Mouse (Mus musculus) hindbrain, embryonic 11.5 days (tissue): ENCODE results near the gene Ank3. TPM values are rescaled to one million over a fixed set of nuclear protein-coding genes. Genes with fewer than 3 reads are reported as not detected.
A peak's percentile ranks its signal among the peaks of the same experiment; 100 is the strongest.
"Not testable (repeated sequence)": the region's sequence is repeated elsewhere in the genome, so short reads cannot be mapped to it uniquely, and the experiment has no call there.

ENCODE experiments used
- ATAC-seq: fragments of 200-750 bp; cut with Nextera tagmentation; 2 replicates; pipeline ENCODE4 v1.8.0; 2017; ENCODE audit warnings: mild to moderate bottlenecking, moderate TSS enrichment, moderate library complexity; ENCODE audit not compliant: low FRiP score
- DNase-seq: peaks from one replicate; pipeline ENCODE4 v3.0.0-alpha.2; 2015; ENCODE audit warnings: low spot score
- H3K27ac ChIP-seq: fragments of 300-500 bp; sonication (generic); 2 replicates; pipeline ENCODE4 v1.5.1; 2014; ENCODE audit warnings: mild to moderate bottlenecking, low read depth, low read length
- H3K27me3 ChIP-seq: fragments of 300-500 bp; sonication (generic); 2 replicates; pipeline ENCODE4 v1.6.1; 2014; ENCODE audit warnings: mild to moderate bottlenecking, low read length, moderate library complexity, mixed read lengths; ENCODE audit not compliant: control insufficient read depth, insufficient read depth
- H3K36me3 ChIP-seq: fragments of 300-500 bp; sonication (generic); 2 replicates; pipeline ENCODE4 v1.6.1; 2014; ENCODE audit warnings: mild to moderate bottlenecking, low read length, moderate library complexity, mixed read lengths; ENCODE audit not compliant: control insufficient read depth, insufficient read depth
- H3K4me1 ChIP-seq: fragments of 300-500 bp; sonication (generic); replicated peaks from 2 replicates; pipeline ENCODE4 v1.6.1; 2014; ENCODE audit warnings: low read length, mixed read lengths; ENCODE audit not compliant: control insufficient read depth, insufficient read depth
- H3K4me2 ChIP-seq: fragments of 300-500 bp; sonication (generic); replicated peaks from 2 replicates; pipeline ENCODE4 v1.6.1; 2014; ENCODE audit warnings: mild to moderate bottlenecking, low read depth, low read length
- H3K4me3 ChIP-seq: fragments of 300-500 bp; sonication (generic); 2 replicates; pipeline ENCODE4 v1.5.1; 2014; ENCODE audit warnings: low read depth, low read length
- H3K9ac ChIP-seq: fragments of 300-500 bp; sonication (generic); 2 replicates; pipeline ENCODE4 v1.6.1; 2014; ENCODE audit warnings: low read depth, low read length
- H3K9me3 ChIP-seq: fragments of 300-500 bp; sonication (generic); 2 replicates; pipeline ENCODE4 v1.6.1; 2016; ENCODE audit warnings: low read length; ENCODE audit not compliant: control insufficient read depth
- WGBS: fragments of 180-500 bp; shearing (Covaris S2); extraction: QIAGEN DNeasy Blood & Tissue Kit; methylation state at CpG from one replicate; pipeline ENCODE4 v1.1.7; 2014; 5-methylcytosine and 5-hydroxymethylcytosine counted together
- polyA plus RNA-seq: library from polyadenylated mRNA; unstranded; fragments of >200 nt; fragmentation: Nextera tagmentation; extraction: Ambion mirVana; gene quantifications from 2 replicates; pipeline ENCODE4 v1.2.1, GENCODE M21; 2014

Ank3 gene
- polyA plus RNA-seq, 1 experiment from 2014 or later = 97.7 TPM

DNA sequence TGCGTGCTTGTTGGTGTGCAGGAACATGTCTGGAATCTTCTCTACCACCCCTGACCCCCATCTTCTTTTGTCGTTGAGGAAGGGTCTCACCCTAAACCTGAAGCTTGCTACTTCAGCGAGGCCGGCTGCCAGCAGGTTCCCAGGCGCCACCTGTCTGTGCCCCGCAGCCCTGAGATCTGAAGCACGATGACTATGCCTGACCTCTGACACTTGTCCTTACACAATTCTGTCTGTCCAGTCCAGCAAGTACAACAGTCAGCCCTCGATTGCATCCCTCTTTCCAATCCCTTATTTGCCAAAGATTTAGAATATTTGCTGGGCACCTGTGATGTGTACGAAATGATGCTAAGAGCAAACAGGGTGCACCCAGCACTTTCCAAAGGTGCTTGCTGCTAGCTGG is 497.0 kb downstream of the Ank3 start:
- no peak overlapping the region for H3K27ac ChIP-seq
- DNase-seq (no peak), ATAC-seq (no peak)
- no peak overlapping the region for H3K9ac ChIP-seq
- H3K36me3 ChIP-seq = no peaks in the 10 kb centered on the region
- no peak overlapping the region for H3K4me3 ChIP-seq
- no peaks in the 10 kb centered on the region for H3K4me1 ChIP-seq
- 74% methylated on average over 9 of the region's 9 CpGs for WGBS
- no peaks in the 10 kb centered on the region for H3K27me3 ChIP-seq
- H3K9me3 ChIP-seq = no peaks in the 10 kb centered on the region
- H3K4me2 ChIP-seq = no peak overlapping the region

DNA sequence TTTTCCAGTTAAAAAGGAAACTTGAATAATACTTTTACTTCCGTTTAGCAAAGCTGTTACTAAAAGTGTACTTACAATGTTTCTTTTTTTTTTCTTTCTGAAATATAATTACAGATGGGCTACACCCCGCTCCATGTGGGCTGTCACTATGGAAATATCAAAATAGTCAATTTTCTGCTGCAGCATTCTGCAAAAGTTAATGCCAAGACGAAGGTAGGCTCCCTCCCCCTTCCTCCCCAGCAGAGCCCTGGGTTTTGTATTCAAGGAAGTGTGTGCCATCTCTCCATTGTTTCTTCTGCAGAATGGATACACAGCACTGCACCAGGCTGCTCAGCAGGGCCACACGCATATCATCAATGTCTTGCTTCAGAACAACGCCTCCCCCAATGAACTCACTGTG is 499.4 kb downstream of the Ank3 start:
- H3K9me3 ChIP-seq = no peaks in the 10 kb centered on the region

DNA sequence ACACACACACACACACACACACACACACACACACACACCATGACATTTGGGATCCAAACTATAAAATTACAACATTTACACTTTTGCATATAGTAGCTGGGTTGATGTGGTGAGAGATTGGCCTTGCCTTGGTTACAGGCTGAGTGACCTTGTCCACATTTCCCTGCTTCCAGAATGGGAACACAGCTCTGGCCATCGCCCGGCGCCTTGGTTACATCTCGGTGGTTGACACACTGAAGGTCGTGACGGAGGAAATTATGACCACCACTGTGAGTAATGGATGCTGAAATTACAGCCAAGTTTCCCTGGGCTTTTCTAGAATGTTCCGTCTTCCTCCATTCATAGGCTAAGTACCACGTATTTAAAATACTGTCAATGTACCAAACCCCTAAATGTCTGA is 500.2 kb downstream of the Ank3 start:
- no peak for ATAC-seq
- Histone ChIP-seq H3K27ac (no peak overlapping the region), H3K9ac (no peak overlapping the region), H3K4me2 (no peak overlapping the region), H3K4me3 (no peak overlapping the region), H3K27me3 (no peaks in the 10 kb centered on the region), H3K36me3 (no peaks in the 10 kb centered on the region), H3K9me3 (no peaks in the 10 kb centered on the region), H3K4me1 (no peaks in the 10 kb centered on the region)
- 95% methylated on average over 8 of the region's 8 CpGs for WGBS
- no peak for DNase-seq

More for the DNA sequence above, 499.4 kb downstream of the Ank3 start:
- no peak overlapping the region for H3K4me3 ChIP-seq
- no peaks in the 10 kb centered on the region for H3K4me1 ChIP-seq
- no peak overlapping the region for H3K4me2 ChIP-seq
- H3K9ac ChIP-seq = no peak overlapping the region
- H3K36me3 ChIP-seq = no peaks in the 10 kb centered on the region
- no peaks in the 10 kb centered on the region for H3K27me3 ChIP-seq
- ATAC-seq = no peak
- DNase-seq = no peak
- 64% methylated on average over 5 of the region's 5 CpGs for WGBS
- H3K27ac ChIP-seq = no peak overlapping the region

DNA sequence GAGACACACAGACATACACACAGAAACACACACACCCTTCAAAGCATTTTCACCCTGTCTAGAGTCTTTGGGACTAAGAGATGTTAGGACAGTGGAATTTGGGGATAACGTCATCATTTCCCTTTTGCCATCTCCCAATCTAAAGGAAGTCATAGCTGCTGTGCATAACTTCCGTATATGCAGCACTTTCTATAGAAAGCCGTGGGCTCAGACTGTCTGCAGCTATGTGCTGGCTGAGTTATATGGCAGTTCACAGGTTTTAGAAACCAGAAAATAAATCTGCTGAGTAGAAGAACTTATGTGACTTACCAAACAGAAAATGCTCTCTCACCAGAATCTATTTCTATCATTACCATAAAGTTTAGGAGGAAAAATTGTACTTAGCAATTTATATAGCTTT is 501.2 kb downstream of the Ank3 start:
- no peak overlapping the region for H3K27ac ChIP-seq
- WGBS = 92% methylated on average over 3 of the region's 3 CpGs
- no peak overlapping the region for H3K9ac ChIP-seq
- no peaks in the 10 kb centered on the region for H3K27me3 ChIP-seq
- DNase-seq (no peak), ATAC-seq (no peak)
- H3K9me3 ChIP-seq = no peaks in the 10 kb centered on the region
- no peak overlapping the region for H3K4me3 ChIP-seq
- no peaks in the 10 kb centered on the region for H3K4me1 ChIP-seq
- no peaks in the 10 kb centered on the region for H3K36me3 ChIP-seq
- no peak overlapping the region for H3K4me2 ChIP-seq

DNA sequence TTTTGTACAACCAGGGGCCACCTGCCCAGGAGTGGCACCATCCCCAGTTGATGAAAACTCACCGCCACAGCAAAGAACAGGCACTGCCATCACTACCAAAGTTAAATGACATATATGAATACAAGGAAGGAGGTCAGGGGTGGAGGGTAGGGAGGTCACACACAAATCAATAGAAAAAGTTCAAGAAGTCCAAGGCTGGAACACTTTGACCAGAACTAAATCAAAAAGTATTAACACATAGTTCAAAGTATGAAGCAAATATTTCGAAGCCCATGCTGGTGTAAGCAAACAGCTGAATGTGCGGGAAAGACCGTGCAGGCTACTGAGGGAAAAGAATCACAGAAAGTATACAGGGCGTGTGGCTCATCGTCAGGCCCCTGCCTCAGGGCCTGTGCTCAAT is 503.5 kb downstream of the Ank3 start:
- Histone ChIP-seq H3K4me1 (no peaks in the 10 kb centered on the region), H3K27me3 (no peaks in the 10 kb centered on the region), H3K36me3 (no peaks in the 10 kb centered on the region), H3K4me2 (no peak overlapping the region), H3K4me3 (no peak overlapping the region), H3K9ac (no peak overlapping the region), H3K9me3 (no peaks in the 10 kb centered on the region), H3K27ac (no peak overlapping the region)
- ATAC-seq = no peak
- DNase-seq = no peak
- 86% methylated on average over 6 of the region's 6 CpGs for WGBS

DNA sequence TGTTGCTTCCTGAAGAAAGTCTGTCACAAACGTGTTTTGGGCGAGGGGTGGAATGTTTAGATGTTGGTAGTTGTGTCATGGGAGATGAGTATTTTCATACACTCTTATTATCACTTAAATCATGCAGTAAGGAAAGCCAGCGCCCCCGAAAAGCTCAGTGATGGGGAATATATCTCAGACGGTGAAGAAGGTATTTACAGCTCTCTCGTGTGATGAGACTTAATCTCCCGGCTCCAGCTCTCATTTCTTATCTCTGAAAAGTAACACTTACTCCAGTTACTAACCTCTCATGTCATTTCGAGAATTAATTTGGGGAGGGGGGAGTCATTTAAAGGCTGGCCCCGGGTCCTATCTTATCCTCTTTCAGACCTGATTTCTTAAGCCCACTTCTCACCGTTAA is 505.7 kb downstream of the Ank3 start:
- Histone ChIP-seq H3K36me3 (no peaks in the 10 kb centered on the region), H3K9me3 (no peaks in the 10 kb centered on the region), H3K4me1 (no peaks in the 10 kb centered on the region), H3K27me3 (no peaks in the 10 kb centered on the region), H3K4me2 (no peak overlapping the region), H3K9ac (no peak overlapping the region), H3K27ac (no peak overlapping the region), H3K4me3 (no peak overlapping the region)
- ATAC-seq (no peak), DNase-seq (no peak)
- 78% methylated on average over 10 of the region's 10 CpGs for WGBS

DNA sequence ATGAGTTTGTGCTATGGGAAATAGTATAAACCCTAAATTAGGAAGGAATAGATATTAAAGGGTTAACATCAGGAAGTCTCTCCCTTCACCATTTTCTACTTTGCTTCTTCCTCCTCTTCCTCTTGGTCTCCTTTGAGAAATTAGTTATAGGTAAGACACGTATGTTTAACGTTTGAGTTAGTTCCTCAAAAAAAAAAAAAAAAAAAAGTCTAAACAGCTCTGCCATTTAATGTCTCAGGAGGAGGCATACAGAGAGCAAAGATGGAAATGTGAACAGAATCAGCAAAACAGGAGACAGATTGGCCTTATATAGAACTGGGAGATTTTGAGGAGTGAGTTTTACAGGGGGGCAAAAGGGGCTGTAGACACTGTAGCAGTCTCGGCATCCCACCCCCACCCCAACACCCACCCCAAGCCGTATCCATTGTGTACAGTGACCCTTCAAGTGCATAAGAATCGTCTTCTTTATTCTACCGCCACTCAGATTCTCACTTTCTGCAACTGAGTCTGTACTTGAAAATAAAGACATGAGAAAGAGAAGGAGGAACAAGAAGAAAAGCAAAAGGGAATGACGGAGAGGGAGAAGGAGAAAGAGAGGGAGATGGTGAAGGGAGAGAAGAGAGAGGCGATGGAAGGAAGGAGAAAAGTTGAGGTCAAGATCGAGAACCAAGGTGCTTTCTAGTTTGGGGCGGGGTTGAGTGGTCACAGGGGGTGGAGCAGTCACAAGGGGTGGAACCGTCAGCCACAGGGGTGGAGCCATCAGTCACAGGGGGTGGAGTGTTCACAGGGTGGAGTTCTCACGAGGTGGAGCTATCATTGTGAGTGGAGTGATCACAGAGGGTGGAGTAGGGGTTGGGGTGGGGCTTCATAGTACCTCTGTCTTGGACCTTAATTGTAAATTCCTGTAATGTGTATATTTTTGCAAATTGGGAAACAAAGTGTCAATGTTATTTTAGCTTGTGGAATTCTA is 509.5 kb downstream of the Ank3 start:
- ATAC-seq (peak; percentile 59; the same call in 1 of the 2 replicates), DNase-seq (no peak)

DNA sequence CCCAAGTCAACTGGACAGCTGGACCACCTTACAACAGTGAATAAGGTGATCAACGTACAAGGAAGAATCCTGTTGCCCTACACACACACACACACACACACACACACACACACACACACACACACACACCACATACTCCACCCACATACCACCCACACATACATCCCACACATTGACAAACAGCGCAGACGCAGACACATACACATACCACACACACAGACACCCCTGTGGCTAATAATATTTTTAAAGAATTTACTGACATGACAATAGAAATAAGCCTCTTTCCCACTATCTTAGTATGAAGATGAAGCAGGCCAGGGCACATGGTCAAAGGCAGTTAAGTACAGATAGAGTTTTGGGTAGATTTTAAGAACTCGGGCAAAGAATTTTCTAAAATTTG is 511.3 kb downstream of the Ank3 start:
- H3K9ac ChIP-seq = no peak overlapping the region
- H3K4me1 ChIP-seq = no peaks in the 10 kb centered on the region
- DNase-seq (no peak), ATAC-seq (no peak)
- H3K27ac ChIP-seq = no peak overlapping the region
- no peaks in the 10 kb centered on the region for H3K36me3 ChIP-seq
- no peak overlapping the region for H3K4me3 ChIP-seq
- H3K4me2 ChIP-seq = no peak overlapping the region
- no peaks in the 10 kb centered on the region for H3K27me3 ChIP-seq
- H3K9me3 ChIP-seq = no peaks in the 10 kb centered on the region
- WGBS = 92% methylated on average over 4 of the region's 4 CpGs

More for the DNA sequence above, 509.5 kb downstream of the Ank3 start:
- no peak overlapping the region for H3K9ac ChIP-seq
- no peak overlapping the region for H3K4me3 ChIP-seq
- H3K9me3 ChIP-seq = no peaks in the 10 kb centered on the region
- no peak overlapping the region for H3K4me2 ChIP-seq
- no peaks in the 10 kb centered on the region for H3K4me1 ChIP-seq
- 51% methylated on average over 12 of the region's 12 CpGs for WGBS
- H3K27ac ChIP-seq = no peak overlapping the region
- no peaks in the 10 kb centered on the region for H3K27me3 ChIP-seq
- H3K36me3 ChIP-seq = no peaks in the 10 kb centered on the region

DNA sequence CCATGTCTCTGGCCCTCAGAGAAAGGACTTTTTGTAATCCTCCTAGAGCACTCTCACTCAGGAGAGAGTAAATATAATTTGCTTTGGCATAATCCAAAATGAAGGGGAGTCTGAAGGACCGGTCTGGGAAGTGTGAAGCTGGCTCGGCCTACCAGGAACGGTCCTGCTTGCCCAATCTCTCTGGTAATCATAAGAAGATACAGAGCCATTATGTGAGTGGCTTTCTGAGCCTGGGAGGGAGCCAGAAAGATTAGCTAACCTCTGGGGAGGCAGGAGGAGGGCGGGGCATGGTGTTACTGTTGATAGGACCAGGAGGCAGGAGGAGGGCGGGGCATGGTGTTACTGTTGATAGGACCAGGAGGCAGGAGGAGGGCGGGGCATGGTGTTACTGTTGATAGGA is 511.7 kb downstream of the Ank3 start:
- not testable (repeated sequence) for ATAC-seq, H3K36me3 ChIP-seq, H3K9me3 ChIP-seq, H3K27me3 ChIP-seq, H3K27ac ChIP-seq, H3K4me3 ChIP-seq, H3K9ac ChIP-seq, DNase-seq, H3K4me2 ChIP-seq, H3K4me1 ChIP-seq
- WGBS = 15% methylated on average over 5 of the region's 6 CpGs
